Mouse (Mus musculus): ENCODE measurements around the gene Layn. TPM values are rescaled to one million over a fixed set of nuclear protein-coding genes. Genes with fewer than 3 reads are reported as not detected.

Layn gene
- polyA plus RNA-seq, 1 experiment from 2014 or later: 1.3 TPM

DNA sequence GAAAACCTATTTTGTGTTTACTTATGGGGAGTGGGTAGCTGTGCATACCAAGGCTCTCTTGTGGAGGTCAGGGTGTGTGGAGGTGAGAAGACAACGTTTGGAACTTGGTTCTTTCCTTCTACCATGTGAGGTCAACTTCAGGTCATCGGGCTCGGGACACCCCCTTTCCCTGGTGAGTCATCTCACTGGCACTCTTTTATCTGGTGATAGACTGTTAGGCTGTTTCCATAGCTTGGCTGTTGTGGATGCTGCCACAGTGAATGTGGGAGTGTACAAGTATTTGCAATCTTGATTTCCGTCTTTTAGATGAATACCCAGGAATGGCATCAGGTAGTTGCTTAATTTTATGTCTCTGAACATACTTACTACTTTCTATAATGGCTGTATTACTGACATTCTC is 61.2 kb downstream of the Layn start:
- Histone ChIP-seq H3K27ac (ENCODE audit: low read length) (no peak overlapping the region), H3K9me3 (ENCODE audit: control insufficient read depth, low read length) (no peaks in the 10 kb centered on the region), H3K4me2 (ENCODE audit: low read length) (no peak overlapping the region), H3K4me3 (replicated peaks; ENCODE audit: low read length) (no peak overlapping the region), H3K9ac (replicated peaks; ENCODE audit: low read depth, low read length) (no peak overlapping the region), H3K36me3 (ENCODE audit: control insufficient read depth, insufficient read depth) (no peaks in the 10 kb centered on the region), H3K4me1 (replicated peaks; ENCODE audit: control insufficient read depth, insufficient read depth, low read length) (no peaks in the 10 kb centered on the region), H3K27me3 (replicated peaks; ENCODE audit: control insufficient read depth, insufficient read depth, low read length) (no peaks in the 10 kb centered on the region)
- ATAC-seq: no peak
- 65% methylated on average over 4 of the region's 4 CpGs for WGBS

DNA sequence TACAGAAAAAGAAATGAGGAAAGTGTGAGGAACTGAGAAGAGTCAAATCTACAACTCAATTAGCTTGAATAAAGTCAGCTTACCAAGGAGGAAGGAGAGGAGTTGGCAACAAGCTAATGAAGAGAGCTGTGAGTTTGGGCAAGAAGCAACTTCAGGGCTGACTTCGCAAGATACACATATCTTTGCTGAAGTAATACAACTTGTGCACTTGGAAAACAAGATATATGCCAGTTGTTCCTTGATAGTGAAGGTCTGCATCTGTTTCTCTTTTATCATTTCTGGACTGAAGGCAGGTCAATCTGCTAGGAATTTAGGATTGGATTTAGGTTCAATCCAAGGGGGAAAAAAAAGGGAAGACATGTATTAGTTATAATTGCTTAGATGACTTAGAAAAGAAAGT is 63.2 kb downstream of the Layn start:
- ATAC-seq: no peak
- 93% methylated on average over 1 of the region's 1 CpGs for WGBS
- Histone ChIP-seq H3K4me3 (replicated peaks; ENCODE audit: low read length) (no peak overlapping the region), H3K27me3 (replicated peaks; ENCODE audit: control insufficient read depth, insufficient read depth, low read length) (no peaks in the 10 kb centered on the region), H3K4me1 (replicated peaks; ENCODE audit: control insufficient read depth, insufficient read depth, low read length) (peaks cover 5% of the 10 kb centered on the region), H3K27ac (ENCODE audit: low read length) (no peak overlapping the region), H3K9ac (replicated peaks; ENCODE audit: low read depth, low read length) (no peak overlapping the region), H3K36me3 (ENCODE audit: control insufficient read depth, insufficient read depth) (no peaks in the 10 kb centered on the region), H3K4me2 (ENCODE audit: low read length) (no peak overlapping the region), H3K9me3 (ENCODE audit: control insufficient read depth, low read length) (no peaks in the 10 kb centered on the region)

DNA sequence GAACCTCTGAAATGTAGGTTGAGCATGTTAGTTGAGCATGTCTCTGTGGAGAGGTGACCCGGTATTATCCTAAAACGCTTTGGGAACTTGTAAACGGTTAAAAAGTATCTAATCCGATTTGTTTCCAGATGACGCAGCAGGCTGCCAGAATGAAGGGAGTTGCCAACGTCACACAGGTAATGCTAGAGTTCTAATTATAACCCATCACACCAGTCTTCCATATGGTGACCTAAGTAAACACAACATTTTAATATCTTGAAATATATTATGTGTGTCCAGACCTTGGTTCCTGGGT is 67.3 kb downstream of the Layn start:
- no peak overlapping the region for H3K27ac ChIP-seq (ENCODE audit: low read length)
- under 1% methylated on average over 6 of the region's 6 CpGs for WGBS
- no peaks in the 10 kb centered on the region for H3K36me3 ChIP-seq (ENCODE audit: control insufficient read depth, insufficient read depth)
- H3K4me1 ChIP-seq (replicated peaks; ENCODE audit: control insufficient read depth, insufficient read depth, low read length): peaks cover 8% of the 10 kb centered on the region
- peak overlapping the region; percentile 95 for H3K9ac ChIP-seq (replicated peaks; ENCODE audit: low read depth, low read length)
- H3K4me3 ChIP-seq (replicated peaks; ENCODE audit: low read length): peak overlapping the region; percentile 95
- no peak for ATAC-seq
- H3K4me2 ChIP-seq (ENCODE audit: low read length): peak overlapping the region; percentile 75
- H3K9me3 ChIP-seq (ENCODE audit: control insufficient read depth, low read length): no peaks in the 10 kb centered on the region
- no peaks in the 10 kb centered on the region for H3K27me3 ChIP-seq (replicated peaks; ENCODE audit: control insufficient read depth, insufficient read depth, low read length)

DNA sequence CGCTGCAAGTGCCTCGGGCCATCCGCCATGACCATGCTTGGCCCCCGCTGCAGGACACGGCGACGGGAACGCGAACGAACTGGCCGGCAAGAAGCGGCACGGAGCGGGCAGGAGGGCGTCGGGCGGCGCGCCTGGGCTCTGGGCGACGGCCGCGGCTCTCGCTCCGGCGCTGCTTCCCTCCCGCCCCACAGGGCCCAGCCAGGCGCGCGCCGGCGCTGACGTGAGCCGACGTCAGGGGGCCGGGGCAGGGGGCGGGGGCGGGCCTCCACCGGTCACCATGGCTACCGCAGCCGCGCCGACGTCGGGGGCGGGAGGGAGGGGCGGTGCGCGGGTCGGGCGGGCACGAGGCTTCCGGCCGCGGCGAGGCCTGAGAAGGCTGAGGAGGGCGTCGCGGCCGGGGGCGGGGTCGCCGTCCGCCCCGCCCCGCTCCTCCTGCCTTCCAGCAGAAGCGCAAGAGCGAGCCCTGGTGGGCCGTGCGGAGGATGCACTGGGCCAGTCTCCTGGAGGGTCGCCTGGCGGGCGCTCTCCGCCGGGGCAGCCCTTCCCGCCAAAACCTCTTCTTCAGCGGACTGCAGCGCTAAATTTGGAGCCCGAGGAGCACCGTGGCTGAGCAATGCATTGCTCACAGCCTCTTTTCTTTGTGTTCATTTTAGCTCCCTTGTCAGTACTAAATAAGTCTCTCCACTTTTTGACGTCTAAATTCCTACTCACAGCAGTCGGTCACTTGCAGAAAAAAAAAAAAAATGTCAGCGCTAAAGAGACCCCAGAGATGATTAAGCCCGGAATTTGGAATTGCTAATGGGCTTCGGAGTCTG is 67.8 kb downstream of the Layn start, which contains the start of gene Sik2:
TSS of gene Sik2 (minus strand) at position 233 of the 815 bp plus-strand sequence.
- peak within 1 kb of the TSS; percentile 80 for H3K4me2 ChIP-seq (ENCODE audit: low read length)
- peak within 1 kb of the TSS; percentile 95 for H3K9ac ChIP-seq (replicated peaks; ENCODE audit: low read depth, low read length)
- ATAC-seq: peak; percentile 98
- H3K4me3 ChIP-seq (replicated peaks; ENCODE audit: low read length): peak within 1 kb of the TSS; percentile 95
- no peaks in the 10 kb centered on the region for H3K36me3 ChIP-seq (ENCODE audit: control insufficient read depth, insufficient read depth)
- H3K27ac ChIP-seq (ENCODE audit: low read length): peak within 1 kb of the TSS; percentile 86
- H3K9me3 ChIP-seq (ENCODE audit: control insufficient read depth, low read length): no peaks in the 10 kb centered on the region
- WGBS: under 1% methylated on average over 68 of the region's 85 CpGs
- no peaks in the 10 kb centered on the region for H3K27me3 ChIP-seq (replicated peaks; ENCODE audit: control insufficient read depth, insufficient read depth, low read length)
- H3K4me1 ChIP-seq (replicated peaks; ENCODE audit: control insufficient read depth, insufficient read depth, low read length): peaks cover 8% of the 10 kb centered on the region

DNA sequence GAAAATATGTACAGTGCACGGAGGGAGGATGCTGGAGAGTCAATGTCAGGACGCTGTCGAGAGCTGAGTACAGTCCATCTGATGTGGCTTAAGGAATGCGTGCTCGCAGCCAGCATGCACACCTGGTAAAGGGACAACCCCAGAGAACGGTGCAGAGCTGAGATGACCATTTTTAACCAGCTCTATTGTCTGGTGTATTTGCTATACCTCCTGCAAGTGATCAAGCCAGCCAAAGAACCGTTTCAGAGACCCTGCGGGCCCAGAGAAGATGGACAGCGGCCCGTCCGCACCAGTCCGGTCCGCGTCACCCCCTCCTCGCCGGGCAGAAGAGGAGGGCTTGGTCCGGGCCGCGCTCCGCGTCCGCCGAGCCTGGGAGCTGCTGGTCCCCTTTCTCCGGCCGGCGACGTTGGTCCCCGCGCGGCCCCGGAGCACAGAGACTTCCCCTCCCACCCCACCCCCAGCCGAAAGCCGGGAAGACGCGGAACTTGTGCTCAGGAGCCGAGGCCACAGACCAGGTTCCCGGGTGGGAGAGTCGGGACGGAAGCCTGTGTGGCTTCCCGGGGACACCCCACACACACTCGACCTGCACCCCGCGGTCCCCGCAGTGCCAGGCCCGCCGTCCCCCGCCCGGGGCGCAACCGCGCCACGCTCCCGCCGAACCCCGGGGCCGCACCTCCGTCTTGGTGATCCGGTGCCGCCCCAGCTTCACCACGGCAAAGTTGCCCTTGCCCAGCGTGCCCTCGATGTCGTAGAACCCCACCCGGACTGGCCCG is 68.6 kb downstream of the Layn start:
- peak overlapping the region; percentile 95 for H3K4me3 ChIP-seq (replicated peaks; ENCODE audit: low read length)
- H3K4me1 ChIP-seq (replicated peaks; ENCODE audit: control insufficient read depth, insufficient read depth, low read length): peaks cover 8% of the 10 kb centered on the region
- H3K27me3 ChIP-seq (replicated peaks; ENCODE audit: control insufficient read depth, insufficient read depth, low read length): no peaks in the 10 kb centered on the region
- H3K9ac ChIP-seq (replicated peaks; ENCODE audit: low read depth, low read length): peak overlapping the region; percentile 95
- WGBS: under 1% methylated on average over 63 of the region's 65 CpGs
- no peaks in the 10 kb centered on the region for H3K9me3 ChIP-seq (ENCODE audit: control insufficient read depth, low read length)
- H3K36me3 ChIP-seq (ENCODE audit: control insufficient read depth, insufficient read depth): no peaks in the 10 kb centered on the region
- peak; percentile 61 for ATAC-seq
- H3K27ac ChIP-seq (ENCODE audit: low read length): peak overlapping the region; percentile 86
- peak overlapping the region; percentile 80 for H3K4me2 ChIP-seq (ENCODE audit: low read length)

DNA sequence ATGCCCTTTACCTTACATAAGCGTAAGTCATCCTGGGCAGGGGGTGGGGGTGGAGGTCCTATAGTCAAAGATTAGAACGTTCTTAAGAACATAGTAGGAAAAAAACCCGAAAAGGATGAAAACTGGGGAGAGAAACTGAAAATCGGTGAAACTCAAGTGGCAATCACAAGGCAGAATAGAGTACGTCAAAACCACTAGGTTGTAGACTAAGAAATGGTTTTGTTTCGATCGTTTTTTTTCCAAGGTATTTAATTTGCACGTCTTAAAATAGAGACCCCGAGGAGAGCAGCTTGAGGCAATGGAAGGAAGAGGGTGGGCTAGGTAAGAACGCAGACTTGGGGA is 69.2 kb downstream of the Layn start:
- H3K4me1 ChIP-seq (replicated peaks; ENCODE audit: control insufficient read depth, insufficient read depth, low read length): peaks cover 8% of the 10 kb centered on the region
- 8% methylated on average over 10 of the region's 10 CpGs for WGBS
- no peaks in the 10 kb centered on the region for H3K36me3 ChIP-seq (ENCODE audit: control insufficient read depth, insufficient read depth)
- peak overlapping the region; percentile 80 for H3K4me2 ChIP-seq (ENCODE audit: low read length)
- peak overlapping the region; percentile 95 for H3K4me3 ChIP-seq (replicated peaks; ENCODE audit: low read length)
- ATAC-seq: no peak
- no peaks in the 10 kb centered on the region for H3K9me3 ChIP-seq (ENCODE audit: control insufficient read depth, low read length)
- H3K27me3 ChIP-seq (replicated peaks; ENCODE audit: control insufficient read depth, insufficient read depth, low read length): no peaks in the 10 kb centered on the region
- no peak overlapping the region for H3K27ac ChIP-seq (ENCODE audit: low read length)
- peak overlapping the region; percentile 95 for H3K9ac ChIP-seq (replicated peaks; ENCODE audit: low read depth, low read length)

DNA sequence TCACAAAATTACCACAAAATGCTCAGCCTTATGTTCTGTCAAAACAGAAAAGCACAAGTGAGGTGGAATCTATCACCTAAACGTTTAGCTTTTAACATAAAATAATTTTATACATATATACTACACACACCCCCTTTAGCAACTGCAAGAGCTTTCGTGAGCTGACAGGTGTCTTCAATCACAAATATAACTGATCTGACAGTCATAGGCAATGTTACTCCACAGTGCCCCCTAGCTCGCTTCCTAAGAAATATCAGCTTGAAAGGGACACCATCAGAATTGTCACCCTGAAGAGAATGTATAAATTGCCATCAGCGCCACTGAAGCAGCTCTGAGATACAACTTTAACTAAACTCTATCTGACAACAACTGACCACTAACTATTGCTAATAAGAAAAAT is 70.0 kb downstream of the Layn start:
- H3K9me3 ChIP-seq (ENCODE audit: control insufficient read depth, low read length): no peaks in the 10 kb centered on the region
- H3K4me2 ChIP-seq (ENCODE audit: low read length): peak overlapping the region; percentile 32; the same call in 1 of the 2 replicates
- H3K27ac ChIP-seq (ENCODE audit: low read length): no peak overlapping the region
- H3K27me3 ChIP-seq (replicated peaks; ENCODE audit: control insufficient read depth, insufficient read depth, low read length): no peaks in the 10 kb centered on the region
- no peak overlapping the region for H3K4me3 ChIP-seq (replicated peaks; ENCODE audit: low read length)
- H3K36me3 ChIP-seq (ENCODE audit: control insufficient read depth, insufficient read depth): no peaks in the 10 kb centered on the region
- 4% methylated on average over 4 of the region's 4 CpGs for WGBS
- no peak for ATAC-seq
- H3K4me1 ChIP-seq (replicated peaks; ENCODE audit: control insufficient read depth, insufficient read depth, low read length): peaks cover 8% of the 10 kb centered on the region
- H3K9ac ChIP-seq (replicated peaks; ENCODE audit: low read depth, low read length): no peak overlapping the region

MicroRNA genes within 50 kb of the gene (microRNA counts, 519-probe panel; counts per million panel counts)
- microRNA mmu-miR-34b-3p: 2,263 counts per million, percentile 49 among the panel's probes with 10 or more counts
- 2,242 counts per million, percentile 47 among the panel's probes with 10 or more counts for microRNA mmu-miR-34b-5p
- microRNA mmu-miR-34c: 3,341 counts per million, percentile 85 among the panel's probes with 10 or more counts

Small RNA genes within 50 kb of the gene (microRNA-seq; reads per million reads assigned to microRNA genes)
- gene Mir34b (27.9 reads per million, percentile 38 among the genes with 10 or more reads in this experiment), gene Mir34c (698 reads per million, percentile 76 among the genes with 10 or more reads in this experiment)

Other genes with a start within 250 kb of the Layn start
- gene Ppp2r1b, start 231.8 kb downstream of the Layn start, polyA plus RNA-seq (2015; fragmentation: Nextera tagmentation; extraction: Ambion mirVana): 86.4 and 104 TPM in 2 replicates
- 20.1 and 23.7 TPM in 2 replicates for gene Sik2, start 68.0 kb downstream of the Layn start, polyA plus RNA-seq (2015; fragmentation: Nextera tagmentation; extraction: Ambion mirVana)
- gene Btg4, start 16.2 kb downstream of the Layn start, polyA plus RNA-seq (2015; fragmentation: Nextera tagmentation; extraction: Ambion mirVana): not detected in 2 replicates
- gene 4833427G06Rik, start 25.0 kb upstream of the Layn start, polyA plus RNA-seq (2015; fragmentation: Nextera tagmentation; extraction: Ambion mirVana): 0.22 and 1.2 TPM in 2 replicates
- 0.03 and 0.05 TPM in 2 replicates for gene Gm32742, start 88.4 kb upstream of the Layn start, polyA plus RNA-seq (2015; fragmentation: Nextera tagmentation; extraction: Ambion mirVana)
- gene Pou2af1, start 136.6 kb upstream of the Layn start, polyA plus RNA-seq (2015; fragmentation: Nextera tagmentation; extraction: Ambion mirVana): not detected in 2 replicates
- gene Colca2, start 201.5 kb upstream of the Layn start, polyA plus RNA-seq (2015; fragmentation: Nextera tagmentation; extraction: Ambion mirVana): 0.45 and 0.61 TPM in 2 replicates

All from forebrain, embryonic 16.5 days (tissue).